Mouse (Mus musculus): ENCODE data around the gene Ces1e.

Ces1e gene

DNA sequence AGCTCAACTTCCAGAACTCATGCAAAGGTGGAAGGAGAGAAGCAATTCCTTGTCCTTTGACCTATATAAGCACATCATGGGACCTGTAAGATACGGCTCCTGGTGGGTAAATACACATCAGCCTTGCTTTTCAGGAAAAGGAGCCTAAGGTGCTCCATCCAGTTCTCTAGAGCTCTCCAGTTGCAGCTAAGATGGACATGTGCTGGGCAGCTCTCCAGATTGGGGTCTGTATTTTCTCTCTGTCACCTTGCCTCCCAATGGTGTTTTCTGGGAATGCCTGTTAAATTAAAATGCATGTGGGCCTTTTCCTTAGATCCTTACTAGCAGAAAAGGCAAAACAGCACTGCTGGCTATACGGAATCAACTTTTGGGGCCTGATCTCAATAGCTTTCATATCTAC is 54.9 kb downstream of the Ces1e start:
- DNase-seq: no peak

DNA sequence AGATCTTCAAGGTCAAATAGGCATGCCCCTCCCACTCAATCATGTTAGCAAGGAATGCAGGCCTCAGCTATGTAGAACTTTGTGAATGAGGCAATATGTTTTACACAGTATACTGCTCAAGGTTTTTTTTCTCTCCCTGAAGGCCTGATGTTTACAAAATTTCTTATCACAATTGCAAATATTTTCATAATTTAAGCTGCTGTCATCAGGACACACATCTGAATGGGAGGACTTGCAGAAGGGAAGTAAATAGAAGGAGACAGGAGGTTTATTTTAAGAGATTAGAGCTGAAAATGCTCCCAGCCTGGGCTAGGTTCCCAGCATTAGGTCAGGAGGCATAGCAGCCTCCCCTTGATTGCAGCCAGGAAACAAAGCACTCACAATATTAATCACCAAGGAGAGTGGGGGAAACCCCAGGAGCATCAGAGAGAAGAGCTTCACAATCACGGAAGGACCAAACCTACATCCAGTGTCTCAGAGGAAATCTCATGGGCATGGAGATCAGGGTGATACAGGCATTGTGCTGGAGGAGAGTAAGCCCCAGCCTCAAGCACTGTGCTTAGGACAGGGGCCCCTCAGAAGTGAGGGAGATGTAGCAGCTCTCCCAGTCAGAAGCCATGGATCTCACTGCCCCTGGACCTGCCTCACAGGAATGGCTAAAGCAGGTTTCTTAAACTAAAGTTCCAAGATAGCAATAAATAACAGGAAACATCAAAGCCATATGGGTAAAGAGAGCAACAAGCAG is 57.4 kb downstream of the Ces1e start:
- no peak for DNase-seq

DNA sequence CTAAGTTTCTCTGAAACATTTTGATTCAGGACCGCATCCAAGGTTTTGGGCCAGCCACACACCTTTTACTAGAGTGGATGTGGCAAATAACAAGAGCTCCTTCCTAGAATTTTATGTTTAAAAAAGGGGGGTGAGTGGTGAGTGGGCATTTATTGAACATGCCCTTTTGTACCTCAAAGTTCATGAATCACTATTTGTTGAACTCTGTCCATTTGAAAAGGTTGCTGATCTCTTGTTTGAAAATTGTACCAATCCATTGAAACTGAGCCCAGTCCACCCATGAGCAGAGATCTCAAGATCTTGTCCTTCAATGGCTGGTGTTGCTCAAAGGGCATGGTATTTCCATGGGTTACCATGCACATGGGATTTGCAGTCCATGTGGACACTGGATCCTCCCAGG is 66.1 kb downstream of the Ces1e start:
- peak; percentile 31 for DNase-seq

DNA sequence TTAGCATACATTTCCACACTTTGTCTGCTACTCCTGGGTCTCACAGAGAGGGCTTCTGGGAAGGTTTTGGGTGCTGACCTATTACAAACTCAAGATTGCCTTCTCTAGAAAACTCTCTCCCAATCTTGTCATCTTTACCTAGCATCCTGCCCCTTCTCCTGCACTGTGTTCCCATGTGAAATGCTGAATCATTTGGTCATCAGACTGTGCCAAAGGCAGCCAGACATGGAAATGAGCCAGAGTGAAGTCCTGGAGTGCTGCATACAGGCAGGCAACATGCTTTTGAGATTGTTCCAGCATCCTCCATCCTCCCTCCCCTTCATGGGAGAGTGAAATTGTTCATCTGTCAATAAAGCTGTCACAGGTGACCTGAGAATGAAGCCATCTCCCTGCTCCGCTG is 78.0 kb downstream of the Ces1e start:
- peak; percentile 27 for DNase-seq
